Comparison of ENCODE assay signal across 9 mouse cellular contexts in genomic region chr7:132599071-132599975, GRCm38 (mm10). TPM values are rescaled to one million over a fixed set of nuclear protein-coding genes. Genes with fewer than 3 reads are reported as not detected.
DNase-seq lines count a peak whose midpoint lies in the region; ATAC-seq and TF ChIP-seq lines count a peak whose summit lies in the region.
"Had no signal": no experiment of that assay in that cellular context is flagged by ENCODE, and none has a peak within 500 bp of the region (broad histone marks: within the 10 kb centered on the region; RNA-seq: fewer than 3 reads in every experiment).

Gene Nkx1-2, minus strand, starts transcription at chr7:132599637.

- WGBS in embryonic facial prominence, embryonic 10.5 days = under 1% methylated on average over 50 of the region's 52 CpGs
- WGBS in intestine, postnatal 0 days = 5% methylated on average over 49 of the region's 52 CpGs
- 5% methylated on average over 51 of the region's 52 CpGs for WGBS in olfactory bulb, adult 2 months

- no peak for ATAC-seq in intestine, postnatal 0 days

- peaks cover 100% of the 10 kb centered on the region for H3K27me3 ChIP-seq in embryonic facial prominence, embryonic 10.5 days (replicated peaks; ENCODE audit: low read depth, poor library complexity, severe bottlenecking)
- H3K27me3 ChIP-seq in intestine, postnatal 0 days (replicated peaks; ENCODE audit: control insufficient read depth, insufficient read depth, low read length) = peaks cover 33% of the 10 kb centered on the region

- no peaks in the 10 kb centered on the region for H3K36me3 ChIP-seq in embryonic facial prominence, embryonic 10.5 days (replicated peaks)
- no peaks in the 10 kb centered on the region for H3K36me3 ChIP-seq in intestine, postnatal 0 days (ENCODE audit: control insufficient read depth, insufficient read depth)

- DNase-seq in left cerebral cortex, postnatal 4 days = peak; percentile 36
- no peak for DNase-seq in left cerebral cortex, adult 8-10 months (ENCODE audit: low spot score in 2 of 2)
- DNase-seq in embryonic facial prominence, embryonic 10.5 days (ENCODE audit: low spot score) = peak; percentile 61
- no peak for DNase-seq in left cerebral cortex, postnatal 14 days (ENCODE audit: low spot score in 2 of 2)
- DNase-seq in c-Kit-positive CD71-positive TER-119-positive erythroid progenitor cells, embryonic 14.5 days (ENCODE audit: low spot score) = no peak
- DNase-seq in left cerebral cortex, adult 9 months (ENCODE audit: low spot score in 2 of 2) = no peak

- TF ChIP-seq CTCF in intestine, postnatal 0 days (IDR thresholded peaks at IDR 0.05; ENCODE audit: low read depth) = no peak
- TF ChIP-seq CTCF in olfactory bulb, adult 2 months (IDR thresholded peaks at IDR 0.05; ENCODE audit: insufficient read depth, low read depth, low read length) = no peak

- peak within 1 kb of the TSS; percentile 84 for H3K4me2 ChIP-seq in intestine, postnatal 0 days (replicated peaks; ENCODE audit: low read depth)

- no peaks in the 10 kb centered on the region for H3K9me3 ChIP-seq in embryonic facial prominence, embryonic 10.5 days
- H3K9me3 ChIP-seq in intestine, postnatal 0 days (ENCODE audit: control insufficient read depth) = no peaks in the 10 kb centered on the region

- H3K4me3 ChIP-seq in embryonic facial prominence, embryonic 10.5 days = peak within 1 kb of the TSS; percentile 60
- H3K4me3 ChIP-seq in intestine, postnatal 0 days (ENCODE audit: low read depth, low read length) = peak within 1 kb of the TSS; percentile 54
- peak within 1 kb of the TSS; percentile 11; the same call in 1 of the 2 replicates for H3K4me3 ChIP-seq in olfactory bulb, adult 2 months (ENCODE audit: insufficient read depth, low read depth, low read length)

- H3K4me1 ChIP-seq in embryonic facial prominence, embryonic 10.5 days = peaks cover 46% of the 10 kb centered on the region
- peaks cover 15% of the 10 kb centered on the region for H3K4me1 ChIP-seq in intestine, postnatal 0 days (replicated peaks; ENCODE audit: control insufficient read depth, insufficient read depth, low read length)
- H3K4me1 ChIP-seq in olfactory bulb, adult 2 months (ENCODE audit: control insufficient read depth, insufficient read depth, low read length) = peaks cover 19% of the 10 kb centered on the region

- no peak within 1 kb of the TSS for H3K9ac ChIP-seq in intestine, postnatal 0 days (ENCODE audit: low read depth, low read length)

- intact Hi-C loops in left cerebral cortex, postnatal 4 days (cut with DNase I) = no loop called here
- intact Hi-C loops in left cerebral cortex, postnatal 14 days (cut with DNase I) = no loop called here

- no peak for TF ChIP-seq POLR2A in olfactory bulb, adult 2 months (IDR thresholded peaks at IDR 0.05; ENCODE audit: insufficient read depth, low read depth, low read length)

- no peak within 1 kb of the TSS for H3K27ac ChIP-seq in embryonic facial prominence, embryonic 10.5 days (replicated peaks)
- no peak within 1 kb of the TSS for H3K27ac ChIP-seq in intestine, postnatal 0 days (ENCODE audit: low read depth, low read length)
- H3K27ac ChIP-seq in olfactory bulb, adult 2 months (ENCODE audit: insufficient read depth, low read depth, low read length) = no peak within 1 kb of the TSS
- H3K27ac ChIP-seq: macrophage had no signal

RNA-seq across cellular contexts. Expression of gene Nkx1-2, which starts in this region (rescaled TPM):
- not detected for total RNA-seq in left cerebral cortex, postnatal 4 days (2021)
- under 1 TPM in 2 of 4 experiments, not detected in 2; 0.14 to 0.15 TPM for total RNA-seq in left cerebral cortex, adult 8-10 months (2022)
- 0.15 and 0.19 TPM in 2 replicates for polyA plus RNA-seq in embryonic facial prominence, embryonic 10.5 days (2016; fragmentation: Nextera tagmentation; extraction: Ambion mirVana)
- polyA plus RNA-seq in intestine, postnatal 0 days (2015; fragmentation: Nextera tagmentation; extraction: Ambion mirVana) = 0.57 and 0.61 TPM in 2 replicates
- polyA plus RNA-seq in olfactory bulb, adult 2 months (2012; ENCODE audit: insufficient read depth, insufficient read length, low replicate concordance, missing spikeins) = not detected in 2 replicates
- total RNA-seq in left cerebral cortex, postnatal 14 days (2021) = not detected
- polyA plus RNA-seq: macrophage had no signal

Comparison
In these comparisons a context has a peak if more than half of its experiments do, and no peak if none do; other contexts are left out.
1. Peak in DNase-seq in left cerebral cortex, postnatal 4 days; RNA of the gene not detected or under 1 TPM.
2. Peak in DNase-seq and H3K4me3 ChIP-seq in embryonic facial prominence, embryonic 10.5 days; RNA of the gene not detected or under 1 TPM.